Mouse (Mus musculus) adrenal gland, adult 8-10 months (tissue): ENCODE results near the gene Mall. TPM values are rescaled to one million over a fixed set of nuclear protein-coding genes. Genes with fewer than 3 reads are reported as not detected.

Experiments
- DNase-seq: peaks from one replicate; pipeline ENCODE4 v3.0.0; 2022
- total RNA-seq, 4 experiments: library from RNA; stranded (reverse); gene quantifications; 2 replicates each; pipeline ENCODE4 v1.2.4; 2022

Mall gene
- total RNA-seq, result under 1 TPM; 0.66 to 0.90 (median 0.89) TPM

GRCm38 (mm10) chr2:127729671-127730070, at the start of gene Mall:
Gene Mall (minus strand): TSS chr2:127729932.
- DNase-seq, result no peak

- no peak for DNase-seq
Measured at GRCm38 (mm10) chr2:127778451-127778850, 48.7 kb upstream of the Mall start.

DNA sequence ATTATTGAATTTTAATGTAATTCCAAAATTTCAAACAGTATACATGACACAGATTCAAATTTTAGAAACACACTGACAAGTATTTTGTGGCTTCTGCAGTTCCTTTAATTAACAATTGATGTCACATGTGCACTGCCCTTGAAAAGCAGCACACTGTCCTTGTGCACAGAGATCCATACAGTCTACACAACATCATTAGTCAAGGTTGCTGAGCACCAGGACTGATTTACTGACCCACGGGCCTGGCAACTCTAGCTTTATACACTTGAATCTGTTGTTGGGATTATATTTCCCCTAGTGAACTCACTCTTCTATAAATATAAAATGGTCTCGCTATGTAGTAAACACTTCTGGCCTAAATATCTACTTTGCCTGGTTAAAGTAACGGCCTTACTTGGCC, 45.3 kb upstream of the Mall start:
- no peak for DNase-seq

DNA sequence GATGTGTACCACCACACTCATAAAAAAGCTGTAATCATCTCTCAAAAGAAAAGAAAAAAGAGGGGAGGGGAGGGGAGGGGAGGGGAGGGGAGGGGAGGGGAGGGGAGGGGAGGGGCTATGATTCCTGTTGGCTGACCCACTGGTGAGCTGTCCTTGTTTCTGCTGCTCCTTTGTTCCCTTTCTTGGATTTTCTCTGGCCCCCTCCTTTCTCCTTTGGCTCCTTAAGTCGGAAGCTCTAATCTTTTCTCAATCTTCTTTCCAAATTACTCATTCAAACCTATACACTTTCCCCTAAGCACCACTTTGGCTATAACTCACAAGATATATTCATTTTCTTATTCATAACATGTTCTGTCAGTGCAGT, 44.8 kb upstream of the Mall start:
- DNase-seq, result no peak

GRCm38 (mm10) chr2:127773938-127774577, 44.3 kb upstream of the Mall start:
- no peak for DNase-seq

DNA sequence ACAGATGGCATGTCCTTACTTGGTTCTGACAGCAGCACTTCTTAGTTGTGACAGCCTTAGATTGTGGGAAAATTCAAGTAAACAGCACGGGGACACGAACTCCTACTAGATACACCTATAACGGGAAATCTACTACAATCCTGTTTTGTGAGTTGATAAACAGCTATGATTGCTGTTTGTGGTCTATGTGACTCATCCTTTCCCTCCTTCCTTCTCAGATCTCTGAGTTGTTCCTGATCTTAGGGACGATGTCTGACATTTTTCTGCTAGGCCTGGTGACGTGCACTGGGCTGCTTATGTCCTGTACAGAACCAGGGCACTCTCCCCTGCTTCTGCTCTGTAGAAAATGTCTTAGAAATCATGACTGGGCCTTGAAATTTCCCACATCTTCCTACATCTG, 31.9 kb upstream of the Mall start:
- DNase-seq, result no peak

GRCm38 (mm10) chr2:127760429-127761000, 30.8 kb upstream of the Mall start:
- peak; percentile 9 for DNase-seq

GRCm38 (mm10) chr2:127760014-127760413, 30.3 kb upstream of the Mall start:
- peak; percentile 37 for DNase-seq

- peak; percentile 72 for DNase-seq
Measured at GRCm38 (mm10) chr2:127759157-127759880, 29.6 kb upstream of the Mall start.

DNA sequence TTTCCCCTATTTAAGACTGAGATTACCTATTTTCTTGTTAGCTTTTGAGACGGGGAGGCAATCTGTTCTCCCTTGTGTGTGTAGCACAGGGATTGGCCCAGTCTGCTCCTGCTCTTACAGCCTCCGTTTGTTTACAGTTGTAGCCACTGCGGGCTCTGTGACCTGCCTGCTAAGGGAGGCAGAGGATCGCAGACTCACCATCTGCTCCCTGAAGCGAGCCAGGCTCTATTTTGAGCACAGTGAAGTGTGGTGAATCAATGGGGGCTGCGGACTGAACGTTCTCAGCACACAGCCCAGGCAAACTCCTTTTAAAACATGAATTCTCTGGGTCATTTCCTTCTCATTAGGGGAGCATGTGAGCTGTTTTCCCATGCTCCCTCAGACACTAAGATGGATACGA, 27.4 kb upstream of the Mall start:
- no peak for DNase-seq

DNA sequence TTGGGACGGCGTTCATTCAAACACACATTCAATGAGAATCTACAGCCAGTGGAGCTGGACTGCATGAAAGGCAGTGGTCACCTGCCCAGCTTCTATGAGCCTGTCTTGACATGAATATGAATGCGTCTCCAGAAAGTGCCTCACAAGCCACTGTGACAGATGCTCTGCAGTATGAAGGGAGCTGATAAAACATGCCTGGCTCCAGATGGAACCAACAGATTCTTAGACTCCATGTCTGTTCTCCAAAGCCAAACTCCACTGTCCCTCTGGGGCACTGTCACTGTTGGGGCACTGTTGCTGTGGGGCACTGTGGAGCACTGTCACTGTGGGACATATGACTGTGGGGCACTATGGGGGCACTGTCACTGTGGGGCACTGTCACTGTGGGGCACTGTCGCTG, 24.4 kb upstream of the Mall start:
- no peak for DNase-seq

DNA sequence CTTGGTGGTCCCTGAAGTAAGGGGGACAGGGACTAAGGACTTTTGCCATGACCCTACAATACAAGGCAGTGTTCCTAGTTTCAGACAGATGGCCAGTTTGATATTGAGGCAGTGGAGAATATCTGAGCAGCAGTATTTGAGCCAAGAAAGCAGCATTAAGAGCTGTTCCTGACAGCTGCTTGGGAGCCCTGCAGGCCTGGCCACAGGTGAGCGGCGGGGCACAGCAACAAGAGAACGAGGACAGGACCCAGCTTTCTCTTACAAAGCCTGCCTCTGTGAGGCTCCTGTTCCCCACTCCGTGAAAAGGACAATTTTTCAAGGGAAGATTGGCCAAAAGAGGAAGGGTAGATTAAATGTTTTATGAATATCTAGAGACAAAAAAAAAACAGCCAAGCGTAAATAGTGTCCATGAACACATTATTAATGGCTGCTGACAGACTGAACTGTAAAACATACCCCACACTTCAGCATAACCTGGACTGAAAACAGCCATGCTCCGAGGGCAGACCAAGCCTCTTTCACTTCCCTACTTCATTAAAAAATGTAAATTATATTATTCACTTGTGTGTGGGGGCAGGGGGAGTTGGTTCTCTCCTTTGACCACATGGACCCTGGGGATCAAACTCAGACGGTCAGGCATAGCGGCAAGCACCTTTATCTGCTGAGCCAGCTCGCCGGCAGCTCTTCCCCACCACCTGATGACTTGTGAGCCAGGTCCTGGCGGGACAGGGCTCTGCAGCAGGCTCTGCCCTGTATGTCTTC, 22.3 kb upstream of the Mall start:
- DNase-seq, result no peak

GRCm38 (mm10) chr2:127749376-127749775, 19.6 kb upstream of the Mall start:
- DNase-seq, result no peak

DNA sequence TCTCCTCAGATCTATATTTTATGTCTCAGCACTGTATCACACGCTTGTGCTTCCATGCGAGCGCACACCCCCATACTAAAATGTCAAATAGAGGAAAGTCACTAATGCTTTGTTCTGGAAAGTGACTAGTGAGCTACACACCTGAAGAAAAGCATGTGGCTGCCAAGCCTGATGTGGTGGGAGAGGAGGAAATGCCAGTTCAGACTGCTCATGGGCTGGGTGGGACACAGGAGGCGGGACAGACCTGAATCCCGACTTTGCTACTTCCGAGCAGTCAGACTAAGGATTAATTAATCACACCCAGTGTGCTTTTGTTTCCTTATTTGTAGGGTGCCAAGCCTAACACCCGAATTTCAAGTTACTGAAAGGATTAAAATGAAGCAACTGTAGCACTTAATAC, 18.6 kb upstream of the Mall start:
- DNase-seq, result no peak

GRCm38 (mm10) chr2:127742637-127743036, 12.9 kb upstream of the Mall start:
- no peak for DNase-seq

GRCm38 (mm10) chr2:127740756-127741519, 11.2 kb upstream of the Mall start:
- peak; percentile 31 for DNase-seq

DNA sequence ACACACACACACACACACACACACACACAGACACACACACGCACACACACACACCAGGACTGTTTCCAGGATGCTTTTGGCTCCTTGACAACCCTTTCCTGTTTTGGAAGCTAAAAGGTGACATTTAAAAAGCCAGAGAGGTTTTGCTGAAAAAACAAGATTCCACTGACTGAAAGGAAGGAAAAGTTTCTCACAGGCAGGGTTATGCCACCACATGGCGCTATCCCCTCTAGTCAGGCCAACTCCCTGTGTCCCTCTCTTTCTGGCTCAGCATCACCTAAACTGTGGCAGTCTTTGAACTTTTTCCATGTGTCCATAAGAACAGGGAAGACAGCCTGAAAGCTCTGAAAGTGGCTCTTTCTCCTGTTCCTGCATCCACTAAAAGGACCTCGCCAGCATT, 8.2 kb upstream of the Mall start:
- DNase-seq, result no peak

DNA sequence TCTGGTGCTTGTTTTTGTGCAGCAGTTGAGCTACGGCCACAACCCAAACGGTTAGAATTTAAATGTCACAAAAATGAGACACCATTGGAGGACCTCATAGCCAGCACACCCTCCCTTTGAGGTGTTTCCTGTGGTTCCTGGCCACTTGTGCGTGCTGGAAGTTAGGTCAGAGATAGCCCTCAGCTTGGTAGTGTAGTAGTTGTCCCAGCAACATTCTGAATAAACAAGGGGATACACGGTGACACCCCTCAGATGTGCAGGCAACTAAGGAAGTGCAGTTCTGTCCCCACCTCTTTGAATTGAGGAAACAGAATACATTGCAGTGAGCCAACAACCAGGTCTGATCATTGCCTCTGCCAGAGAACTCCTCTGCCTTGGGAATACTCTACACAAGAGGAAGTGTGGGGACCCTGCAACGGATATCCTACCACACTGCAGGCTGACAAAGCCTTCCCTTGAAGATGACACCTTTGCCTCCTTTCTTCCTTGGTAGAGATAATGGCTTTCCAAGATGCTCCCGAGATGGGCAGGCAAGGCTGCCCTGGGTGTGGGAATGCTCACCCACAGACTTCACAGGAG, 7.0 kb upstream of the Mall start:
- no peak for DNase-seq

DNA sequence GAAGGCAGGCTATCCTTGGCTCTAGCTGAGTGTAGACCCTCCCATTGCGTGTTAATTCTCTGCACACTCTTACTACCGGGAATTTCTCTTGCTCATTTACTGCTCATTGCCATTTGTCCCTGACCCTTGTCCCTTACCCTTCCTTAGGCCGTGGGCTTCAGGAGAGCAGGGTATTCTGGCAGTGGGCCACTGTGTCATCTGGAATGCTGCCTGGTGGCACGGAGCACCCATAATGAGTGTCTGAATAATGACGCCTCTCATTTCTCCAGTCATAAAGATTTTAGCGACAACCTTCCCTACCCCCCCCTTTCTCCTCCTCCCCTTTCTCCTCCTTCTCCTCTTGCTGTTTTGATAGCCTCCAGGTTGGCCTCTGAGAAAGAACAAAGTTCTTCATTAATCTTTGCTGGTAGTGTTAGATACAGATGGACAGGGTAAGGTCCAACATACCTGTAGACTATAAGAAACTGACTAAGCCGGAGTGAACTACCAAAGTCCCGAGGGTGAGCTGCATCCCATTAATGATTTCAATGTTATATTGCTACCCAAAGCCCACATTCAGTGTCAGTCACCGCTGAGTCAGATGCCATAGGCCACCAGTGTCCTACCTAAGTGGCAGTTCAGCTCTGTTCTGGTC, 5.9 kb upstream of the Mall start:
- DNase-seq, result no peak

DNA sequence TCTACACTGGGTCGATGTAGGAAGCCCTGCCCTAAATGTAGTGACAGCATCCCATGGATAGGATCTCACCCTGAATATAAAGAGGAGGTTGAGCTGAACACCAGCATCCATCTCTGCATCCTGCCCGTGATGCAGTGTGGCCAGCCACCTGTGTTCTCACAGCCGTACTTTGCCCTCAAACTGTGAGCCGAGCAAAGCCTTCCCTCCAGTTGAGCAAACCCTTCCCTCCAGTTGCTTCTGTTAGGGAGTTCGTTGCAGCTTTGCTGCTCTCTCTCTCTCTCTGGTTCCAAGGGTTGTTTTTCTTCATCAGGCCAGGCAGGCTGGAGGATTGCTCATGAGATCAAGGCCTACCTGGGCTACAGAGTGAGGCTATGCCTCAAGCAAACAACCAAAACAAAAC, 5.2 kb upstream of the Mall start:
- no peak for DNase-seq

- no peak for DNase-seq
Measured at GRCm38 (mm10) chr2:127730301-127730997, 717 bp upstream of the Mall start.
